Mouse (Mus musculus) kidney, postnatal 4 days (tissue): Measurements from ENCODE around the gene Slk.
"Not testable (repeated sequence)": the region's sequence is repeated elsewhere in the genome, so short reads cannot be mapped to it uniquely, and the experiment has no call there.

Source experiments
- DNase-seq, 2 experiments: peaks; one replicate each; pipeline ENCODE4 v3.0.0; 2021; ENCODE audit warnings: mixed read lengths in 2 of 2

The Slk gene

GRCm38 (mm10) chr19:47571981-47572380, 7.5 kb upstream of the Slk start:
- not testable (repeated sequence) for DNase-seq

- no peak for DNase-seq
Observed at GRCm38 (mm10) chr19:47573718-47574117, 5.8 kb upstream of the Slk start.

- peak; percentile 37 to 62 for DNase-seq
Observed at GRCm38 (mm10) chr19:47578581-47579224, 775 bp upstream of the Slk start.

GRCm38 (mm10) chr19:47579788-47580631, 532 bp downstream of the Slk start:
- DNase-seq: peak; percentile 46 to 62

- no peak for DNase-seq
Observed at GRCm38 (mm10) chr19:47585772-47586171, 6.3 kb downstream of the Slk start.

GRCm38 (mm10) chr19:47587009-47587408, 7.5 kb downstream of the Slk start:
- no peak for DNase-seq

GRCm38 (mm10) chr19:47608513-47608912, 29.0 kb downstream of the Slk start:
- no peak for DNase-seq

- DNase-seq: no peak
Observed at GRCm38 (mm10) chr19:47613442-47613841, 34.0 kb downstream of the Slk start.

GRCm38 (mm10) chr19:47621478-47621877, 42.0 kb downstream of the Slk start:
- DNase-seq: no peak

GRCm38 (mm10) chr19:47624940-47625711, 45.6 kb downstream of the Slk start:
- DNase-seq: no peak

GRCm38 (mm10) chr19:47627450-47627849, 48.0 kb downstream of the Slk start:
- no peak for DNase-seq

- no peak for DNase-seq
Observed at GRCm38 (mm10) chr19:47629068-47629467, 49.6 kb downstream of the Slk start.

GRCm38 (mm10) chr19:47630381-47630780, 50.9 kb downstream of the Slk start:
- no peak for DNase-seq

- no peak for DNase-seq
Observed at GRCm38 (mm10) chr19:47631799-47632198, 52.3 kb downstream of the Slk start.

GRCm38 (mm10) chr19:47635380-47635779, 55.9 kb downstream of the Slk start:
- DNase-seq: no peak

- DNase-seq: no peak
Observed at GRCm38 (mm10) chr19:47643910-47644309, 64.4 kb downstream of the Slk start.

- DNase-seq: no peak
Observed at GRCm38 (mm10) chr19:47645583-47645982, 66.1 kb downstream of the Slk start.

- DNase-seq: no peak
Observed at GRCm38 (mm10) chr19:47646508-47647120, 67.1 kb downstream of the Slk start.

GRCm38 (mm10) chr19:47649071-47649470, 69.6 kb downstream of the Slk start:
- DNase-seq: no peak

- DNase-seq: no peak
Observed at GRCm38 (mm10) chr19:47650366-47651159, 71.1 kb downstream of the Slk start.

GRCm38 (mm10) chr19:47651160-47651480, 71.6 kb downstream of the Slk start:
- no peak for DNase-seq

GRCm38 (mm10) chr19:47652255-47652654, 72.8 kb downstream of the Slk start:
- no peak for DNase-seq
